Mouse (Mus musculus) cerebellum, postnatal 14 days (tissue): ENCODE measurements around the gene Dusp13.

Source experiments
- DNase-seq, 2 experiments: peaks; one replicate each; pipeline ENCODE4 v3.0.0; 2021; ENCODE audit warnings: mixed read lengths in 2 of 2

The Dusp13 gene

DNA sequence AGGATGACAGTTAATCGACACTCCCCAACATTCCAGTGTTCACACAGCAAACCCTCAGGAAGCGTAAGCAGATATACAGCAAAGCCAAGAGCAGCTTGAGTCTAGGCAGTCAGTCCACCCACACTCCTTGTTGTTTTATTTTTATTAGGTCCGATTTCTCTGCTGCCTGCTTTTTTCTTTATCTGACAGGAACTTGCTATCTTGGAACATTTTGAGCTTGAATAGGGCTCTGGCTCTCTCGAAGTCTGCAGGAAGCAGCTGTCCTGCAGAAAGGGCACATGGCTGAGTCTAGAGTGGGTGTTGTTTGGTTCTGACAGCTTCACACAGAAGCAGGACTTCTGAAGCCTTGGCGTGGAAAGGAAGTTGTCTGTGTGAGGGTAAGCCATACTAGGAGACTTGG lies 47.7 kb downstream of the Dusp13 start:
- no peak for DNase-seq

DNA sequence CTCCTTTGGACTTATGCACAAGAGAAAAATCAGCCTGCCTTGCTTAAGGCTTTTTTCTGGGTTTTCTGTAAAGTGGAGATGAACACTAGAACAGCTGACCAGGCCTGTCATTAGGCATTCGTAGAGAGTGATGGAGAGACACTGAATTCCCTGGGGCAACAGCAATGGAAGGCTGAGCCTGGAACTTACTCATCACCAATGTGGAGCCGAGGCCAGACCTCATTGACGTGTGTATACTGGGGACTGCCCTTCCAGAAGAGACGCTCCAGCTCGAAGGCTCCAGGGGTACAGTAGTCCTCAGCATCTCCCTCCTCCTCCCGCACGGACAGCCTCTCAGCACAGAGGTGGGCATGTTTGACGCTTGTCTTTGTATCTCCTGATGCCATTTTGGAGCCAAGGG lies 48.3 kb downstream of the Dusp13 start:
- no peak for DNase-seq

- no peak for DNase-seq
Observed at GRCm38 (mm10) chr14:21696186-21696830, 54.7 kb downstream of the Dusp13 start.

DNA sequence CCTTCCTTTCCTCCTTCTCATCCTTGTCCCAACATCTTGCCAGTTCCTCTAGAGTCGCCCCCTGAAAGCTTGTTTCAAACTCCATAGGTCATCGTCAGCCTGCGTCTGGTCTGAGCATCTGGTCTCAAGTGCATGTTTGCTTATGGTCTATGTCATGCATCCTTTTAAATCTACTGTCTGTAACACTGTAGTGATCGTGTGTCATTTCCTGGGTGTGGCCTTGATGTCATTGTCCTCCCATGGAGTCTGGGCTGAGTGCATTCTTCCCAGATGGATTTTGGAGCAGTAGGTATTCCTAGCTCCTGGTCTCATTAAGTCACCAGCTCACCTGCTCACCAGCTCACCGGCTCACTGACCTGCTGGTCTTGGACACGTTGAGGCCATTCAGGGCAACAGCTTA lies 56.0 kb downstream of the Dusp13 start:
- DNase-seq, result no peak

GRCm38 (mm10) chr14:21691070-21691469 lies 59.9 kb downstream of the Dusp13 start:
- no peak for DNase-seq

DNA sequence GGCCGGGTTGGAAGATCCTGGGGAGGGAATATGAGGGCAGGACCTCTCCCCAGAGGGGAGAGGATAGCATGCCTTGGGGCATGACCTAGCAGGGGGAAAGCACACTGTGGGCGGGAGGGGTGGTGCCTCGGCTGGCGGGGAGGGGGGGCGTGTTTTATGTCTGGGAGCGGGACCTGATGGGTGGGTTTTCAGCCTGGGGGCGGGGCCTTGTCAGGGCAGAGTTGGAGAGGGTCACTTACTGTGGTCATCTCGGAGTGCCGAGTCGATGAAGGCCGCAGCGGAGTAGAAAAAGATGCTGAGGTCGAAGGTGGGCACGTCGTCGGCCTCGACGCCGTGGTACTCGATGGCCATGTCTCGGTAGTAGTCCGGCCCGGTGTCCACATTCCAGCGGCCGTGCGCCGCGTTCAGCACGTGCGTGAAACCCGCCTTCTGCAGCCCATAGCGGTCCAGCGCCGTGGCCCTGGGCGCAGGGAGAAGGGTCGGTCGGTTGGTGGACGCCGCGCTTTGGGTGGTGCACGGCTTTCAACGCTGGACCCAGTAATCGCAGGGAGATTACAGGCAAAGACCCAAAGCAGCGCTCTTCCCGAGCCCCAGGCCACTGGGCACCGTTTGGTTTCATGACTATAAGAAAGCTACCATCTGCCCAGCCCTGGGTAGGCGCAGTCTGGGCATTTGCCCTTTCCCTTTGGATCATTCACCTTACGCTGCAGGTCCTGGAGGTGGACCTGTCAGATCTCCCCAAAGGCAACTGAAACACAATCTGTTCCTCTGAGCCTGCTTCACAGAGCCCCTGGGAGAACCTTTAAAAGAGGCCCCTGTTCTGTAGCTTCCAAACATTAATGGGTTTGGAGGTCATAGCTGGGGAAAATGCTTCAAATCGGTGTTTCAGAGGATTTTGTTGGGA lies 64.4 kb downstream of the Dusp13 start:
- no peak for DNase-seq

DNA sequence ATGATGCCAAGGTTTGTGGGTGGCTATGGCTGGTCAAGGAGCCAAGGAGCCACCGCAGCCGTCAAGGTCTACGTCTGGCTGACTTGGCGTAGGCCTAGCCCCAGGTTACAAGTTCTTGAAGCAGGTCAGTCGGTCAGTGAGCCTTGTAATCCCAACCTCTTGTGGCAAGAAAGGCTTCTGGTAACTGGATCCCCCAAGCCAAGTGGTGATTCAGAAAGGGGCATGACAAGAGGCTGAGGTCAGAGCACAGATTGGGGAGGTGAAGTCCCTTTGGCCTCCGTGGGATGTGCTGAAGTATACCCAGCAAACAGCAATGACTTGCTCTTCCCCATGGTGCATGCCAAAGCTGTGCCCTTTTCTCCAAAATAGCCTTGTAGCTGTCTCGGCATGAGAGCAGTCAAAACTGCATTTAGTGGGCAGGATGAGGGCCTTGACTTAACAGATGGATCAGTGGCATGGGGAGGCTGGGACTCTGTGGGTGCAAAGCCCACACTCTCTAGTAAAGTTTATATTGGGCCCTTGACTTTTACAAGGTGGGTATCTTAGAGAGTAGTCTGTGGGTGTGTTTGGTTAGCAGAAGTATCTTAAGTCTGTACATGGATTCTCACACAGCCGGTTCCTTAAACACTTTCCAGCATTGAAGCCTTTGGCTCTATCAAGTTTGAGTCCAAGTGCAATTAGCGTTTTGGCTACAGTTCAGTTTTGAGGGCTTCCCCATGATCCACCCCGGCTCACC lies 65.4 kb downstream of the Dusp13 start:
- DNase-seq, result no peak

- no peak for DNase-seq
Observed at GRCm38 (mm10) chr14:21683834-21684233, 67.1 kb downstream of the Dusp13 start.
